Mouse (Mus musculus) inflammation-experienced regulatory T-cells, adult 6 months (primary cell): Measurements from ENCODE around the gene Slc44a5. TPM values are rescaled to one million over a fixed set of nuclear protein-coding genes. Genes with fewer than 3 reads are reported as not detected.
"Not testable (repeated sequence)": the region's sequence is repeated elsewhere in the genome, so short reads cannot be mapped to it uniquely, and the experiment has no call there.

Experiments used
- ATAC-seq: one replicate; pipeline ENCODE4 v1.8.0; 2017
- polyA plus RNA-seq, 3 experiments: library from polyadenylated mRNA; unstranded; fragments of 100-300 nt; shearing (Covaris generic); gene quantifications; one replicate each; pipeline ENCODE4 v1.2.1; 2017

Gene Slc44a5
- polyA plus RNA-seq, 3 experiments from 2014 or later: not detected

GRCm38 (mm10) chr3:153969451-153969850, 3.8 kb upstream of the Slc44a5 start:
- no peak for ATAC-seq

- ATAC-seq: no peak
Measured at GRCm38 (mm10) chr3:153973949-153974760, 919 bp downstream of the Slc44a5 start.

- no peak for ATAC-seq
Measured at GRCm38 (mm10) chr3:153975060-153975459, 1.8 kb downstream of the Slc44a5 start.

GRCm38 (mm10) chr3:153975791-153976190, 2.6 kb downstream of the Slc44a5 start:
- no peak for ATAC-seq

- ATAC-seq: no peak
Measured at GRCm38 (mm10) chr3:153980611-153981010, 7.4 kb downstream of the Slc44a5 start.

- ATAC-seq: no peak
Measured at GRCm38 (mm10) chr3:153984428-153985340, 11.4 kb downstream of the Slc44a5 start.

GRCm38 (mm10) chr3:153999797-154000528, 26.7 kb downstream of the Slc44a5 start:
- ATAC-seq: no peak

GRCm38 (mm10) chr3:154001348-154001747, 28.1 kb downstream of the Slc44a5 start:
- ATAC-seq: no peak

- ATAC-seq: no peak
Measured at GRCm38 (mm10) chr3:154046876-154047275, 73.6 kb downstream of the Slc44a5 start.

GRCm38 (mm10) chr3:154053331-154053730, 80.1 kb downstream of the Slc44a5 start:
- no peak for ATAC-seq

- ATAC-seq: no peak
Measured at GRCm38 (mm10) chr3:154057464-154057863, 84.2 kb downstream of the Slc44a5 start.

GRCm38 (mm10) chr3:154058200-154058599, 85.0 kb downstream of the Slc44a5 start:
- ATAC-seq: no peak

GRCm38 (mm10) chr3:154071989-154072388, 98.8 kb downstream of the Slc44a5 start:
- ATAC-seq: not testable (repeated sequence)

GRCm38 (mm10) chr3:154075749-154076148, 102.5 kb downstream of the Slc44a5 start:
- ATAC-seq: no peak

- no peak for ATAC-seq
Measured at GRCm38 (mm10) chr3:154081687-154082086, 108.5 kb downstream of the Slc44a5 start.

GRCm38 (mm10) chr3:154082241-154082640, 109.0 kb downstream of the Slc44a5 start:
- ATAC-seq: no peak

- ATAC-seq: no peak
Measured at GRCm38 (mm10) chr3:154082961-154083360, 109.7 kb downstream of the Slc44a5 start.

GRCm38 (mm10) chr3:154089996-154090395, 116.8 kb downstream of the Slc44a5 start:
- no peak for ATAC-seq

GRCm38 (mm10) chr3:154091468-154092338, 118.5 kb downstream of the Slc44a5 start:
- ATAC-seq: no peak

GRCm38 (mm10) chr3:154092466-154092865, 119.2 kb downstream of the Slc44a5 start:
- no peak for ATAC-seq

GRCm38 (mm10) chr3:154093745-154094322, 120.6 kb downstream of the Slc44a5 start:
- no peak for ATAC-seq
